Mouse (Mus musculus) CH12.LX (cell line): ENCODE measurements around the gene Spink2. TPM values are rescaled to one million over a fixed set of nuclear protein-coding genes. Genes with fewer than 3 reads are reported as not detected.

Source experiments
- DNase-seq: peaks from one replicate; pipeline ENCODE4 v3.0.0-alpha.2; 2013; ENCODE audit errors: extremely low read depth
- H3K27ac ChIP-seq: 2 replicates; pipeline ENCODE4 v1.5.1; 2012; ENCODE audit warnings: low read depth, mild to moderate bottlenecking, control low read depth, moderate library complexity; ENCODE audit not compliant: insufficient read depth
- H3K27me3 ChIP-seq: replicated peaks from 2 replicates; pipeline ENCODE3; 2012; ENCODE audit warnings: inconsistent platforms
- H3K36me3 ChIP-seq, 2 experiments: replicated peaks in 1 of 2; 2 replicates each; pipeline versions ENCODE3 to v1.6.1; 2012; ENCODE audit warnings: inconsistent platforms in 1 of 2, low read length in 1 of 2, mild to moderate bottlenecking in 1 of 2, mixed read lengths in 1 of 2, moderate library complexity in 1 of 2; ENCODE audit not compliant: control insufficient read depth in 1 of 2, insufficient read depth in 1 of 2
- H3K4me1 ChIP-seq, 2 experiments: 2 replicates each; pipeline ENCODE4 v1.6.1; 2012; ENCODE audit warnings: inconsistent platforms in 1 of 2, moderate library complexity in 1 of 2; ENCODE audit not compliant: insufficient read depth in 2 of 2, control insufficient read depth in 1 of 2
- H3K4me2 ChIP-seq: 2 replicates; pipeline ENCODE4 v1.6.1; 2012; ENCODE audit warnings: low read depth, mild to moderate bottlenecking, control low read depth; ENCODE audit not compliant: poor library complexity, insufficient read depth, severe bottlenecking
- H3K4me3 ChIP-seq, 3 experiments: fragments of 150-350 bp in 1 of 3; sonication (generic) in 1 of 3; replicated peaks in 1 of 3; 2 replicates each; pipeline versions ENCODE3 to v1.5.1; 2011 to 2012; ENCODE audit warnings: low read depth in 2 of 3, low read length in 2 of 3, mild to moderate bottlenecking in 2 of 3, moderate library complexity in 2 of 3, control low read depth in 1 of 3, improper control_type of control experiment in 1 of 3, inconsistent platforms in 1 of 3, mixed read lengths in 1 of 3; ENCODE audit not compliant: poor library complexity in 1 of 3
- H3K79me2 ChIP-seq: replicated peaks from 2 replicates; pipeline ENCODE4 v1.6.1; 2012; ENCODE audit warnings: mild to moderate bottlenecking, moderate library complexity; ENCODE audit not compliant: control insufficient read depth, poor library complexity, insufficient read depth, severe bottlenecking; ENCODE audit errors: extremely low read depth
- H3K9ac ChIP-seq: 2 replicates; pipeline ENCODE4 v1.6.1; 2012; ENCODE audit warnings: low read depth, mild to moderate bottlenecking, control low read depth, moderate library complexity; ENCODE audit not compliant: insufficient read depth
- H3K9me3 ChIP-seq: replicated peaks from 2 replicates; pipeline ENCODE3; 2012; ENCODE audit warnings: low read length, inconsistent platforms, mixed read lengths
- BHLHE40 ChIP-seq: IDR thresholded peaks from 2 replicates; pipeline ENCODE4 v1.6.1; 2011; ENCODE audit warnings: mild to moderate bottlenecking, low read depth, low read length, improper control_type of control experiment
- ELF1 ChIP-seq: IDR thresholded peaks from 2 replicates; pipeline ENCODE4 v1.6.1; 2014; ENCODE audit warnings: low read depth, mild to moderate bottlenecking, inconsistent platforms, low read length, improper control_type of control experiment
- EP300 ChIP-seq: IDR thresholded peaks from 2 replicates; pipeline ENCODE4 v1.6.1; 2011; ENCODE audit warnings: low read length, improper control_type of control experiment
- ETS1 ChIP-seq: conservative IDR thresholded peaks from 2 replicates; pipeline ENCODE4 v1.6.1; 2012; ENCODE audit warnings: low read depth, mild to moderate bottlenecking, inconsistent platforms, low read length, improper control_type of control experiment, moderate library complexity
- HCFC1 ChIP-seq: IDR thresholded peaks from 2 replicates; pipeline ENCODE4 v1.6.1; 2012; ENCODE audit warnings: low read depth, mild to moderate bottlenecking, inconsistent platforms, low read length, improper control_type of control experiment
- IRF4 ChIP-seq: IDR thresholded peaks from 2 replicates; pipeline ENCODE4 v1.6.1; 2014; ENCODE audit warnings: low read depth, mild to moderate bottlenecking, inconsistent platforms, low read length, improper control_type of control experiment
- KAT2A ChIP-seq: IDR thresholded peaks from 2 replicates; pipeline ENCODE4 v1.6.1; 2012; ENCODE audit warnings: low read length, improper control_type of control experiment, inconsistent platforms; ENCODE audit not compliant: insufficient replicate concordance
- MAFK ChIP-seq: IDR thresholded peaks from 2 replicates; pipeline ENCODE4 v1.6.1; 2011; ENCODE audit warnings: low read length, improper control_type of control experiment; ENCODE audit not compliant: insufficient replicate concordance
- MAZ ChIP-seq: IDR thresholded peaks from 2 replicates; pipeline ENCODE4 v1.6.1; 2012; ENCODE audit warnings: low read depth, mild to moderate bottlenecking, inconsistent platforms, low read length, improper control_type of control experiment, moderate library complexity
- MEF2A ChIP-seq: IDR thresholded peaks from 2 replicates; pipeline ENCODE4 v1.6.1; 2014; ENCODE audit warnings: low read depth, mild to moderate bottlenecking, inconsistent platforms, low read length, improper control_type of control experiment, borderline replicate concordance
- MXI1 ChIP-seq: IDR thresholded peaks from 2 replicates; pipeline ENCODE4 v1.6.1; 2011; ENCODE audit warnings: mild to moderate bottlenecking, low read depth, low read length, improper control_type of control experiment
- MYC ChIP-seq: IDR thresholded peaks from 2 replicates; pipeline ENCODE4 v1.6.1; 2011; ENCODE audit warnings: low read depth, mild to moderate bottlenecking, improper control_type of control experiment, low read length
- NELFE ChIP-seq: IDR thresholded peaks from 2 replicates; pipeline ENCODE4 v1.6.1; 2011; ENCODE audit warnings: low read depth, low read length, improper control_type of control experiment
- POLR2AphosphoS2 ChIP-seq: IDR thresholded peaks from 2 replicates; pipeline ENCODE4 v1.6.1; 2011; ENCODE audit warnings: low read depth, low read length, improper control_type of control experiment
- RAD21 ChIP-seq: IDR thresholded peaks from 2 replicates; pipeline ENCODE4 v1.6.1; 2011; ENCODE audit warnings: low read depth, mild to moderate bottlenecking, low read length, improper control_type of control experiment, moderate library complexity
- SIN3A ChIP-seq: IDR thresholded peaks from 2 replicates; pipeline ENCODE4 v1.6.1; 2012; ENCODE audit warnings: low read length, improper control_type of control experiment, inconsistent platforms
- SMC3 ChIP-seq: IDR thresholded peaks from 2 replicates; pipeline ENCODE4 v1.6.1; 2011; ENCODE audit warnings: low read depth, low read length, improper control_type of control experiment
- USF1 ChIP-seq: IDR thresholded peaks from 2 replicates; pipeline ENCODE4 v1.6.1; 2014; ENCODE audit warnings: low read depth, mild to moderate bottlenecking, inconsistent platforms, low read length, improper control_type of control experiment
- ZC3H11A ChIP-seq: IDR thresholded peaks from 2 replicates; pipeline ENCODE4 v1.6.1; 2012; ENCODE audit warnings: low read depth, mild to moderate bottlenecking, inconsistent platforms, low read length, improper control_type of control experiment
- ZKSCAN1 ChIP-seq: IDR thresholded peaks from 2 replicates; pipeline ENCODE4 v1.6.1; 2012; ENCODE audit warnings: low read depth, inconsistent platforms, low read length, improper control_type of control experiment, borderline replicate concordance
- ZMIZ1 ChIP-seq: IDR thresholded peaks from 2 replicates; pipeline ENCODE4 v1.6.1; 2012; ENCODE audit warnings: low read depth, mild to moderate bottlenecking, inconsistent platforms, low read length, improper control_type of control experiment
- dilution Hi-C: fragments of 300-500 bp; cut with MboI; formaldehyde crosslinking; loops from 2 replicates; pipeline ENCODE4 v1.14.3; 2020; ENCODE audit warnings: low sequenced_read_pairs; ENCODE audit not compliant: extremely low pct_unique_long_range_greater_than_20kb, extremely low pct_ligation_motif_present
- in situ Hi-C: fragments of 300-500 bp; cut with MboI; formaldehyde crosslinking; loops from 3 replicates; pipeline ENCODE4 v1.14.3; 2019; ENCODE audit warnings: low sequenced_read_pairs, low pct_ligation_motif_present, low pct_unique_long_range_greater_than_20kb, mixed read lengths
- polyA plus RNA-seq: library from polyadenylated mRNA; unstranded; fragments of >175 nt; gene quantifications from 2 replicates; pipeline ENCODE4 v1.2.1, GENCODE M21; 2012; ENCODE audit warnings: low read depth; ENCODE audit not compliant: insufficient read length
- total RNA-seq, 2 experiments: library from RNA; depleted of rRNA; stranded (reverse); fragments of 300-350 nt in 1 of 2; fragments of >200 nt in 1 of 2; gene quantifications; 2 replicates each; pipeline ENCODE4 v1.2.3; 2012 to 2014

Gene Spink2
- total and polyA plus RNA-seq, 3 experiments, result 0.42 to 1.3 TPM; not detected in 1

DNA sequence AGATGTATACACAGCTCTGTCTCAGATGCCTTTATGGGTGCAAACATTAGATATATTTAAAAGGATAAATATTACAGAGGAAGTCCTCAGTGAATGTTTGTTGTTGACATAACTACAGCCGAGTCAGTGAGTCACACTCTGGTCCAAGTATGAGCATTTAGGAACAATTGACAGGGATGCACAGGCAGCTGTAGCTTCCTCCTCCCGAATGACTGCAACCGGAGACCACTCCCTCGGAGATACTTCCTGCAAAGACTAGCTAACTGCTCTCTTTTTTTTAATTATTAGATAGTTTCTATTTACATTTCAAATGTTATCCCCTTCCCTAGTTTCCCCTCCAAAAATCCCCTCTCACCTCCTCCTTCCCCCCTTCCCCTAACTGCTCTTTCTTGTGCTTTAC lies 18.0 kb downstream of the Spink2 start:
- TF ChIP-seq MXI1 (no peak), HCFC1 (no peak), MEF2A (no peak), SMC3 (no peak), MYC (no peak), ETS1 (no peak), SIN3A (no peak), ELF1 (no peak), POLR2AphosphoS2 (no peak), ZKSCAN1 (no peak), RAD21 (no peak), NELFE (no peak), MAFK (no peak), KAT2A (no peak), USF1 (no peak)
- dilution Hi-C loops, result no loop called here
- no peaks in the 10 kb centered on the region for H3K79me2 ChIP-seq

DNA sequence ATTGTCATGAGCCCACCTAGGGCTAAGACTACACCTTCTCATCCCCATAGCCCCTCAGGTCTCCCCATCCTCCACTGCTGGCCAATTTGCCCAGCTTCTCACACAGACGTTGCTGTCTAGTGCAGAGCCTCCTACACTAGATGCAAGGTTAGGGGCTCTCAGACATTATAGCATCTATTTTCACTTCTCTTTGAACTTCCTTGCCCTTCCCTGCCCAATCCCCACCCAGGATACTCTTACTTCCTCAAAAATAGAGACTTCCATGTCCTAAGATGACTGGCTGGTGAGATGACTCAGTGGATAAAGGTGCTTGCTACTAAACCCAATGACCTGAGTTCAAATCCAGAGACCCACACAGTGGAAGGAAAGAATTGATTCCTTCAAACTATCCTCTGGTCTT lies 19.6 kb downstream of the Spink2 start:
- Histone ChIP-seq H3K79me2 (no peaks in the 10 kb centered on the region), H3K27ac (no peak overlapping the region), H3K4me2 (no peak overlapping the region), H3K4me3 (no peak overlapping the region), H3K4me1 (peaks cover 0 to 18% of the 10 kb centered on the region in 2 experiments; a peak in 2 of 4 replicates), H3K9me3 (peaks cover 6% of the 10 kb centered on the region), H3K9ac (no peak overlapping the region), H3K36me3 (no peaks in the 10 kb centered on the region), H3K27me3 (no peaks in the 10 kb centered on the region)
- no peak for DNase-seq
- dilution Hi-C loops (no loop called here), in situ Hi-C loops (loop anchor here (10.0 kb wide), 1 partner anchor 177 kb away; the partner anchor contains the start of gene Thegl)
- TF ChIP-seq MAZ, result no peak
- TF ChIP-seq ZC3H11A, result no peak
- no peak for TF ChIP-seq IRF4
- TF ChIP-seq NELFE, result no peak
- no peak for TF ChIP-seq BHLHE40
- TF ChIP-seq MAFK, result no peak
- no peak for TF ChIP-seq ZKSCAN1
- no peak for TF ChIP-seq POLR2AphosphoS2
- no peak for TF ChIP-seq ZMIZ1
- no peak for TF ChIP-seq EP300
- no peak for TF ChIP-seq MEF2A
- TF ChIP-seq RAD21, result no peak

More for the DNA sequence above, 18.0 kb downstream of the Spink2 start:
- H3K36me3 ChIP-seq, result no peaks in the 10 kb centered on the region
- no peaks in the 10 kb centered on the region for H3K27me3 ChIP-seq
- H3K4me3 ChIP-seq, result no peak overlapping the region
- H3K27ac ChIP-seq, result no peak overlapping the region
- H3K9ac ChIP-seq, result no peak overlapping the region
- H3K9me3 ChIP-seq, result peaks cover 3% of the 10 kb centered on the region
- no peak overlapping the region for H3K4me2 ChIP-seq
- in situ Hi-C loops, result loop anchor here (10.0 kb wide), 1 partner anchor 178 kb away; the partner anchor contains the start of gene Thegl
- no peak for DNase-seq
- peaks cover 0 to 18% of the 10 kb centered on the region in 2 experiments; a peak in 2 of 4 replicates for H3K4me1 ChIP-seq
